Mouse (Mus musculus) adrenal gland, adult 2 months (tissue): ENCODE results near the gene Ess2. TPM values are rescaled to one million over a fixed set of nuclear protein-coding genes. Genes with fewer than 3 reads are reported as not detected.
A peak's percentile ranks its signal among the peaks of the same experiment; 100 is the strongest.
"Not testable (repeated sequence)": the region's sequence is repeated elsewhere in the genome, so short reads cannot be mapped to it uniquely, and the experiment has no call there.

ENCODE experiments used
- DNase-seq: peaks from one replicate; pipeline ENCODE4 v3.0.0; 2021
- long read RNA-seq: library from polyadenylated mRNA; stranded (forward); transcript quantifications from one replicate; pipeline ENCODE4 v2.0.0, GENCODE M21; 2021
- polyA plus RNA-seq: library from polyadenylated mRNA; depleted of rRNA; stranded (reverse); fragments of >200 nt; gene quantifications from 2 replicates; pipeline ENCODE4 v1.2.3, GENCODE M21; 2012; rRNA removed
- total RNA-seq, 2 experiments: library from RNA; stranded (reverse); gene quantifications; 2 replicates each; pipeline ENCODE4 v1.2.3; 2021

The Ess2 gene
- 10 to 100 TPM; 14.1 to 15.5 TPM for total RNA-seq
- 19.5 and 22.6 TPM in 2 replicates for polyA plus RNA-seq
- long read RNA-seq, transcript Ess2-201 (10 exons, 2,821 nt): major isoform, 14 of 29 reads
- long read RNA-seq, transcript Ess2-205 (10 exons, 2,785 nt): minor isoform, 10 of 29 reads
- long read RNA-seq, partial matches to known transcripts: 3 of 29 reads
- long read RNA-seq, other reads (novel, unspliced or antisense): 2 of 29 reads

DNA sequence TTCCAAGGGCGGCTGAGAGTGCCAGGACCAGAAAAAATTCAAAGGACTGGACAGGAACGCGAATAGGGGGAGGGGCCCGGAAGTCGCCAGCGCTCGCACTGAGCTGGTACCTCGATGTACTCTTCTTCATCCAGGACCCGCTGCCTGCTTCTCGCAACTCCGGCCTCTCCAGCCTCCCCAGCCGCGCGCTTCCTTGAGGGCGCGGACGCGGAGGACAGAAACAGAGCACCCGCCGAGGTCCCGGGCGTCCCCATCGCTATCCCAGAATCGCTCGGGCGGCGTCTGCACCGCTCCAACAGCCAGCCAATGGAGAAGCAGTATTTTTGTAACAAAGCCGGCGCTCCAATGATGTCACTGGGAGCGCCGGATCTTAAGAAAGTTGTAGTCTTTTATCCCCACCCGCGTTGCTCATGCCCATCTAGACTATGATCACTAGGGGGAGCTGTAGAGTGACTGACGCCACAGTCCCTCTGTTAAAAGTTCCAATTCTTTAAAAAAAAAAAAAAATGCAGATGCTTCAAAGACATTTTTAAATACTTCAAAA lies at the start of gene Ess2:
Ess2 (minus strand) TSS at position 297 of the 544 bp plus-strand sequence.
- DNase-seq: peak; percentile 93

DNA sequence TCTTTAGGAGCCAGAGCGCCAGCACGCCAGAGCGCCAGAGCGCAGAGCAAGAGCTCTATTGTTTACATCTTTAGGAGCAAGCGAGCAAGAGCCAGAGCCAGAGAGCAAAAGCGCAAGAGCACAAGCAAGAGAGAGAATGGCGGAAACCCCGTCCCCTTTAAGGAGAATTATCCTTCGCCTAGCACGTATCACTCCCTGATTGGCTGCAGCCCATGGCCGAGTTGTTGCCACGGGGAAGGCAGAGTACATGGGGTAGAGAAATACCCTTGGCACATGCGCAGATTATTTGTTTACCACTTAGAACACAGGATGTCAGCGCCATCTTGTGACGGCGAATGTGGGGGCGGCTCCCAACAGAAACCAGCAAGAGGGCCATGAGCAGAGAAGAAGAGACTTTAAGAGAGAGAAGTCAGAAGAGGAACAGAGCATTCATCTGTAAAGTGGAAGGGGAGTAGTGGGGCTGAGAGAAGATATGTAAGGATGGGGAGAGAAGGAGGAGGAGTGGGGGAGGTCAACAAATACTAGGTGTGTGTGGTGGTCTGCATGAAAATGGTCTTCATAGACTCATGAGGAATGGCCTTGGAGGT lies 45.0 kb upstream of the Ess2 start:
- not testable (repeated sequence) for DNase-seq

DNA sequence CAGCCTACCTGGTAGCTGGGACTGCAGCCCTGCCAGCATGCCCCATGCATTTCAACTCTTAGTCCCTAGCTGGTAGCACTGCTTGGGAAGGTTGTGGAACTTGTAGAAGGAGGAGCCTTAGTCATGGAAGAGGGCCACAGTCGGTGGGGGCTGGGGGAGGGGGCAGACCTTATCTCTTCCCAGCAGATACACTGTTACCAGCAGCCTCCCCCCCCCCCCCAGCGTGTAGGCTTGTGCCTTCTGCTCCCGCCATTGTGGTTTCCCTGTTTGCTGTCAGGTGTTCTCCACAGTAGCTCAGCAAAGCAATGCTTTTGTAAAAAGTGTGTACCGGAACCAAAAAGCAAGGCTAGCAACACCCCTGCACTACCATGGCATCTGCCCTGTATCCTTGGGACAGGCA lies 40.5 kb upstream of the Ess2 start:
- DNase-seq: no peak

DNA sequence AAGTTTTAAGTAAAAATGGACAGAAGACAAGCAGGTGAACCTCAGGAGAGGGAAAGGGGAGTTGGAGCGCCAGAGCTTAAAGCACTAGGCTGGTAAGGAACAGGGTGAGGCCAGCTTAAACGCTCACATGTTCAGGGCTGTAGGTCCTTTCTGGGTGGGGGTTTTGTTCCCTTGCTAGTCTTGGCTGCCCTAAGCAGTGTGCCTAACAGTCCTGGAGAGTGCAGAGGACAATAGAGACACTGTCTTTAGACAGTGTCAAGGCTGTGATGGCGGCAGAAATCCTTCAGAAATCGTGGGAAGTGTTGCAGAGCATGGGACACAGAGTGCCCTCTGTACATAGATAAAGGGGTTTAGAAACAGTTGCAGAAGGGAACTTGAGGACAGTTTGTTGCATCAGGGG lies 38.9 kb upstream of the Ess2 start:
- no peak for DNase-seq

DNA sequence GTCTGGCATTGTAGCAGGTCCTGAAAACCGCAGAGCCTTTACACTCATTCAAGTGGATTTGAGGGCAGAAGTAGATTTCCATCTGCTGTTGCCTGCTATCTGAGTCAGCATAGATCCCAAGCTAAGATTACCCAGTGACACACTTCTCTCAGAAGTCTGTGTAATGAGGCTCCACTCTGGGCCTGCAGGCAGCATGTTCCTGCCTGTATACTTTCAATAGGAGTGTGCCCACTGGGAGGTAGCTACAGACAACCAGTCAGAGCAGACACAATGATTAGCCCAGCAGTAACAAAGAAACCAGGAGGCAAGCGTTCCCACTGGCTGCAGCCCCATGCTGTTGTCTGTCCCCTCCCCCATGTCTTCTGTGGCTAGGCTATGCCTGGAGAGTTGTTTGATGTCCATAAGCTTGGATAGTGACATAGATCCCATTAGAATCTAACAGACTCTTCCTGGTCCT lies 38.3 kb upstream of the Ess2 start:
- no peak for DNase-seq

DNA sequence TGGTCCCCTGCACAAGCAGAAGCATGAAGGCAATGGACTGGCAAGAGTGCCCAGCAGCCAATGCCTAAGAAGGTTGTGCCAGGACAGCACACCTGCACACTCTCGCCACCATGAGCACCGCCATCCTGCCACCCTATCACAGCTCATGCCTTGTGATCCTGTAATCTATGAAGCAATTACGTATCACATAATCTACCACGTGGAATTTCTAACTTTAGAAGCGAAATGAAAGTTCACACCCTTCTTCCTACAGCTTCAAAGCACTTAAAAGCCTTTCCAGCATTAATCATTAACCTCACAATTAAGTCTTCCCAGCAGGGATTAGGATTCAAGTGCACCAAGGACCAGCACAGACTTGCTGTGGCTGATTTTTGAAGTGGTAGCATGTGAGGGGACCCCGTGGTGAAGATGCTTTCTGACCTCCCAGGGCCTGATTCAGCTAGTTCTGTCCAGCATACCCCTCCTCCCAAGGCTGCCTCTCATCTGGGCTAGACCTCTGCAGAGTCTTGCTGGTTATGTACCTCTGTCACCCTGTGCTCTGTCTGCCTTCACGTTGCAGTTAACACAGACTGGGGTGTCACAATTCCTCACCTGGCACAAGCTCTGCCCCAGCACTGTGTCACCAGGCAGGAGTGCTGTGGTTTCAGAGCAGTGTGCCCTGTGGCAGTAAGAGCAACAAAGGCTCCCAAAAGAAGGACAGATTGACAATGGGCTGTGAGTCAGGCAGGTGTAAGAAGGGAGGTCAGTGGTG lies 34.1 kb upstream of the Ess2 start:
- DNase-seq: no peak

DNA sequence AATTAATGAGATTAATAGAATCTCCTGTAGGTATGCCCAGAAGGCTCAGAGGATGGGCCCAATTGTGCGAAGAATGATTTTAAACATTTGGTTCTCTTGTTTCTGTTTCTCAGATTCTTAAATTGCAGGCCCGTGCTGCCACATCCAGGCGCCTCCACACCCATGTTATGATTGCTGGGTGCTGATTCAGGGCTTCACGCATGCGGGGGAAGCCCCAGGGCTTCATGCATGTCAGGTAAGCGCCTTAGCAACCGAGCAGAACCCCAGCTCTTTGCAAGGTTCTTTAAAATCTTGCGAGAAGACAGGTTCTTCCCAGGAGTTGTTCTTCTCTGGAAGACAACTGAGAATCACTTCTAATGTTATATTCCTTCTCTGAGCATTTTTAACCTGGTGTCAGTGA lies 32.3 kb upstream of the Ess2 start:
- no peak for DNase-seq

DNA sequence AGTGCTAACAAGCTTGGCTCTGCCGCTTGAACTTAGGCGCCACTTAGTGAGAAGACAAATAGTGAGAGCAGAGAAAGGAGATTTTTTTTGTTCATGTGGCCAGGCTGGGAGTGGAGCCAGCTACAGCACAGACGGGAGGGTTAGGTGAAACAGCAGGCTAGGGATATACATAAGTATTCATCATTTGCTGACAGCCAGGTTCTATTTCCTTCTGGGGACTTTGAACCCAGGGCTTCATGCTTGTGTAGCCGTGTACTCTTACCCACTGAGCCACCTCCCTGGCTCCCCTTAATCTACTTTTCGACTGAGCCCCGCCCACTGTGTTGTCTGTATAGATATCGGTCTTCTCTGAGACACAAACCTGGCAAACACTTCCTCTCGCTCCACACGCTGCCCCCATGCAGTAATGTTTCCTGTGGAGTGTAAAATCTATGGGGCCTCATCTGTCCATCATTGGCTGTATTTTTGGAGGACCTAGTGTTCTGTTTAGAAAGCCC lies 28.2 kb upstream of the Ess2 start:
- DNase-seq: no peak

DNA sequence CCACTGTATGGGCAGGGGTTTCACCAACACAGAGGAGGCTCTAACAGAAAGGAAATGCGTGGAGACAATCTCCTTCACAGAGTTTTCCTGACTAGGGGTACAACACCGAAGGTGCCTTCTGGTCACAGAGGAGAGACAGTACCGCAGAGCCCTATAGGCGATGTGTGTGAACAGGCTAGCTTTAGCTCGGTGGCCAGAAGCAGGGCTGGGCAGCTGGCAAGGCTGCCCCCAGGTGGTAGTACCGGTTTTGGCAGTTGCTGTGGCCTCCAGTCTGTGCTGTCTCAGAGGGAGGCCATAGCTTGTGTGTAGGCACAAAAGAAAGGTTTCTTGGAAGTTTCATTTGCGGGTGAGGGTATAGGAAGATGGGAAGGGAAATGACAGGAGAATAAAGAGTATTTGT lies 27.7 kb upstream of the Ess2 start:
- DNase-seq: peak; percentile 76

DNA sequence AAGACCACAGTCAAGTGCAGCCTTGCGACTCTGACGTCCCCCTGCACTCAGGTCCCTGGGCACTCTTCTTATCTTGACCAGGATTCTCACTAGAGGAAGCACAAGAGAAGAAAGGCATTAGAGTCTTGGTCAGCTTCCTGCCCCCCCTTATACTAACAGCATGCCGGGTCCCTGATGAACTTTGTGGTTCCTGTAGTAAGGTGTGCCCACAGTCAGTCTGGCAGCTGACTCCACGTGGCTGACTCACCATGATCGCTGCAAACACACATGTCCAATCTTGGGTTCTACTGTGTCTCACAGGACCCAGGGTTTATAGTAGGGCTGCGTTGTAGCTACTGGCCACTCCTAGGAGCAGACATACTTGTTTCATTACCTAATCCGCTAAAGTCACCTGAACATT lies 27.0 kb upstream of the Ess2 start:
- DNase-seq: no peak

DNA sequence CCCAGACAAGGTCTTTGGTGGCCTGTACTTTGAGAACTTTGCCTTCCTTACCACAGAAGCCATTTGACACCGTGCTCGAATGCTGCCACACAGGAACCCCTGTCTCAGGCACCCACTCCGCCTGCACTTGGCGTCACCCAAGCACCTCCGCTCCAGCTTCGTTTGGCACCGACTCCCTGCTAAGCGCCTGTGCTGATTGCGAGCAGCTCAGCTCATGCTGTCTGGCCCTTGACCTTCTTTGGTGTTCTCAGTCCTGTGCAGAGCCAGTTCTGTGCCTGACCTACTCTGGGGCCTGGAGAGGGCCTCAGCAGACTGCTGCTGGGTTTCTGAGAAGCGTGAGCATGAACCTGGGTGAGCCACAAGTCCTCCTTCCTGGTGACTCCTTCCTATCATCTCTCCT lies 25.6 kb upstream of the Ess2 start:
- peak; percentile 36 for DNase-seq

DNA sequence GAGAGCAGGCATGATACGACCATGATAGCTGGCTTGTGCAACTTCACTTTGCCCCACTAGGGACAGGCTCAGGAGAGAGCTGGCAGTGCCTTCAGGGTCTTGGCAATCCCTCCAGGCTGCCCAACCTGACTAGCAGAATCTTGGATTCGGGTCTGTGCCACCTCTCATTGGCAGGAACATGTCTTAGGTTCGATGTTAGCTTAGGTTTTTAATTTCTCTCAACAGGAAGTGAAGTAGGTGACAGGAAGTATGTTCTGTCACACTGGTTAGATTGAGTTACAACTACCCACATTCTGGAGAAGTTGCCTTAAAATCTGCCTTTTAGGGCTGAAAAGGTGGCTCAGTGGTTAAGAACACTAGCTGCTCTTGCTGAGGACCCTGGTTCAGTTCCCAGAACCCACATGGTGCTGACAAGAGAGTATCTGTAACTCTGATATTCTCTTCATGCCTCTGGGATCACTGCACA lies 23.3 kb upstream of the Ess2 start:
- DNase-seq: peak; percentile 46

DNA sequence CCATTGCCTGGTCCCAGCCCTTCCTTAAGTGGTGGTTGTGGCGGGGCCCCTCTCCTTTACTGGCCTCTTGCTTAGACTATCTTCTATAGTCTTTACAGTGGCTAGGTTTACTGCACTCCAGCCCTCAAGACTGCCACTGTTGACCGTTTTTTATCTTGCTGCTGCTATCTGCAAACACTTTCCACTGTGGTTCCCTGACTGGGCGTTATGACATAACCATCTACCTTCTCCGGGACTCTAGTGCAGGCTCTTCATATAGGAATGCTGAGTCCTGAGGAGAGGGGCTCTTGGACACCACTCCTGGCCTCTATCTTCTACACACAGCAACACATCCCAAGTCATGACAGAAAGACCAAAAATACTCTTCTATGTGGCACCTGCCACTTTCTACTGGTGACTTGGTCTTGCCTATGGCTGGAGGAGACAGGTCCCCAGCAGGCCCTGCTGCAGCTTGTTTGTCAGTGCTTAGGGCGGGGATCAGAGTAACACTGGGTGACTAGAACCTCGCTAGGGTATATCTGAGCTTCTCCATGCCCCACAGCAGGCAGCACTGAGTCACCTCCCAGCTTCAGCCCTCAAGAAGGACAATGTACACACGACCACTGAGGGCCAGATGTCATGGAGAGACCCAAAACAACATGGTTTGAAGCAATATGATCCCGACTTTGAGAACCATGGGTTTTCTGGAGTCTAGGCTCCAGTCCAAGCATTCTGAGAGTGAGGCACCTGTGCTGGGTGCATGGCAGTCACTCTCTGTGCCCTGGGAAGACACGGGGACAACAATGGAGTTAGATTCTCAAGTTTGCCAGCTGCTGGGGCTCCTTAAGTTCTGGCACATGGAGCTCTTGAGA lies 22.7 kb upstream of the Ess2 start:
- DNase-seq: no peak

DNA sequence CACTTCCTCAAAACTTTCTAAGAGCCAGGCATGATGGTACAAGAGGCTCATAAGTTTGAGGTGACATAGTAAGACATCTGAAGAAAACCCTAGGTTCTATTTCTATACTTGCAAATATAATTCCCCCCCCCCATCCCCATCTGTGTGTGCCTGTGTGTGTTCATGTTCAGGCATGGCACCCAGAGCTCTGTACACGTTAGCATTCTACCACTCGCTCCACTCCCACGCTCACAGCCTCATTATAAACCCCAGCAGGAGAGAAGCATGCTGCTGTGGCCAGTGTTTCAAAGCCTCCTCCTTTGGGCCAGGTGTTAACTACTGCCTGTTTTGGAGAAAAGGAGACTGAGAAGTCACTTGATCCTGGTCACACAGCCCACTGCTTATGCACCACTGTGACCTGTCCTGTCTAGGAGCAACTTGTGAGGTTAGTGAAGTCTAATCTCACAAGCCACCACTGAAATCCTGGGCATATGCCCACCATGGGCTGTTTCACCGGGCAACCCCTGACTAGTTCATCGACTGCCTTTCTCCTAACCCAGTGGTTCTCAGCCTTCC lies 20.8 kb upstream of the Ess2 start:
- no peak for DNase-seq

DNA sequence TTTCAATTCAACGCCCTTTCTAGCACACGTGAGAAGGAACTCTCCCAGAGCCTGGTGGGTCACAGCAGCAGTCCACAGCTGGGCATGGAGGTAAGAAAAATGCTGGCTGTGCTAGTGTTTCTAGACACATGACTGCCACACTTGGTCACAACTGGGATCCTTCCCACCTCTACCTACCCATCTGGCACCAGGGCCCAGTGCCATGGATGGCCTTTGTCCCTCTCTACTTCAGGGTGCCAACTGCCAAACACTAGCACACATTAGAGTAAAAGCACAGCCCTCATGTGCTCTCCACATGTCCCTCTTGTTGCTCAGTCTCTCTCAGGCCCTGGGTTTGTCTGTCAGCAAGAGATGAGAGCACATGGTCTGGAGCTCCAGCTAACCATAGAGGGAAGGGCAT lies 18.5 kb upstream of the Ess2 start:
- DNase-seq: no peak

DNA sequence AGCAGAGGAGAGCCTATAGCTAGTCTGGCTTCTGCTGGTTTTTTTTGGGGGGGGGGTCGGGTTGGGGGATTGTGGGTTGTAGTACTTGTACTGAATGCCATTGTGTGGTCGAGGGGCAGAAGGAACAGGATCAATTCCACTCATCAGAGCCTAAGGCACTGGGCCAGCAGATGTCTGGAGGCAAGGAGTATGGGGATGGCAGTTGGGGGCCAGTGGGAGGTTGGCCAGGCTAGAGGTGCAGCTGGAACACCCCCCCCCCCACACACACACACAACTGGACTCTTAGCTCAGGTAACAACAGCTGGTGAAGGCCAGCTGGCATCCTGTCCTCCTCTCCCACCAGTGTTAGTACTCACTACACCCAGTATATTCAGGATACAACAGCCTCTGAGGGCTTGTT lies 18.1 kb upstream of the Ess2 start:
- DNase-seq: no peak

DNA sequence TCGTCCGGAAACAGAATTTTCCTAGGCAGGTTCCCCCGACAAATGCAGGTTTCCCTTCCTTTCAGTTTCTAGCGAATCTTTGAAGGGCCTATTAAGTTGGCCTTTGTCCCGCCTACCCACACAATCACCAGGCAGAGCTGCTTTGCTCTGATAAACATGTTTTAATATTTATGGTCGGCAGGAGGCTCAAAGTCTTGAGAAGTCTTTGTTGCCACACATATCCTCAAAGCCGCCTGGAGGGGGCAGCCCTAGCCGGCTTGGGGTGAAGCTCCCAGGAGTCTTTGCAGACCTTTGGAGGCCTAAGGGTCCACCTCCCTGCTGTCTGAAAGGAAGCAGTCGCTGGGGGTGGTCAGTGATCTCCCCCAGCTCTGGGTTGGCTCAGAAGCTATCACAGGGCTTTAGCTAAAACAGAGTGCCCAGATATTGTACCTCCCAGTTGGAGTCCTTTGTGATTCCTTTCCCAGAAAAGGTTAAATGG lies 17.5 kb upstream of the Ess2 start:
- peak; percentile 83 for DNase-seq

DNA sequence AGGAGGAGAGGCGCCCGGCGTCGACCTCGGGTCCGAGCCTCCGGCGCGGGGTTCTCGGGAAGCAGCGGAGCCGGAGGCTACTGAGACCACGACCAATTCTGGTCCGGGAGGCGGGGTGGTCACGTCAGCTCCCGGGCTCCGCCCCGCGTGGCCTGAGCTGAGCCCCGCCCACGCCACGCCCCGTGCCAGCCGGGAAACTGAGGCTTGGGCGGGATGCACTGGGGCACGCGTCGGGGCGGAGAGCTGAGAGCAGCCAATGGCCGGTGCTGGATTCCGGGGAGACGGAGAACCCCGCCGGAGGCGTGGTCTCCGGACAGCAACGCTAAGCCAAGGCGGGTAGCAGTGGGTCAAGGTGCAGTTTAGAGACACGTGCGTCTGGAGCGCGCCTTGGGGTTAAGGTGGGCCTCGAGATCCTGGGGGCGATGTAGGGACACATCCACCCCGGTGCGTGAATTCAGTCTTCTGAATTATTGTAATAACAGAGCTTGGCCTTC lies 17.0 kb upstream of the Ess2 start, which contains the start of gene Slc25a1:
Slc25a1 (minus strand) TSS at position 133 of the 494 bp plus-strand sequence.
- peak; percentile 91 for DNase-seq

DNA sequence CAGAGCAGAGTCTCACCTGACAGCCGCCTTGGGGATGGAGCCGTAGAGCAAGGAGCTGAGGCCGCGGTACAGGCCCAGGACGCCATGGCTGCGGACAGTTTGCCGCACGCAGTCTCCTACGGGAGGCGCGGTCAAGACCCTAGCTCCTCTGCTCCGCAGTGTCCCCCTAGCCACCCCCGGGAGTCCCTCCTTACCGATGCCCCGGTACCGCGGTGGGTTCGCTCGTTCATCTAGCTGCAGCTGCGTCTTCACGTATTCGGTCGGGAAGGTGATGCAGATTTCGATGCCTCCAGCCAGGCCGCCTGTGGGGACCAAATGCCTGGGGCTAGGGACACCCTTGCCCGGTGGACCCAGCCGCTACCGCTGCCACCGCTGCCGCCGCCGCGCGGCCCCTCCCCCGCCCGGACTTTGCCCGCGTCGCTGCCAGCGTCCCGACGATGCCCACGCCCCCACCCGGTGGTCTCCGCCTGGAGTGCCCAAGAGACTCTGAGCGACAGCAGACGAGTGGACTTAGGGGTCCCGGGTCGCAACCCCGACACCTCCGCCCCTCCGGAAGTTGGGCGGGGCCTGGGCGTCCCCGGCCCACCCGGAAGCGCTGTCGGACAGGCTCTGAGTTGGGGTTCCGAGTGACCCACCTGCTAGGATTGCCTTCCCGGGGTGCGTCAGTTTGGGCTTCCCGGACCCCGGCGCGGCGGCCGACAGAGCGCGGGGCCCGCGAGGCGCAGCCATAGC lies 16.4 kb upstream of the Ess2 start:
- no peak for DNase-seq

DNA sequence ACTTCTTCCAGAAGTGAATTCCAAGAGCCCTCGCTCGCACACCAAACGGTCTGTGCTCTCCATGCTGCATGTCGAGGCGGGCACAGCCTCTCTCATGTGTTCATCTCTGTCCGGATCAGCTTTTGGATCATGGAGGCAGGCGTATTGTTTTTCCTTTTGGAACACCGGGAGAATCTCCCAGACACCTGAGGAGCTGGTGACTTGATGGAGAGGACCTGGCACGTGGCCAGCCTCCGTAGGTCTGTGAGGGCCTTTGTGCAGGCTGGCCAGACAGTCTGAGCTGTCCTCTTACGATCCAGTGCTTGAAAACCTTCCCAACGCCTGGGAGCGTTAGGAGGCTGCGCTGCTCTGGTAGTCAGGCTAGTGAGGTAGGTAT lies 11.0 kb upstream of the Ess2 start:
- no peak for DNase-seq
